Mouse (Mus musculus): Measurements from ENCODE around the gene Cntn1.

DNA sequence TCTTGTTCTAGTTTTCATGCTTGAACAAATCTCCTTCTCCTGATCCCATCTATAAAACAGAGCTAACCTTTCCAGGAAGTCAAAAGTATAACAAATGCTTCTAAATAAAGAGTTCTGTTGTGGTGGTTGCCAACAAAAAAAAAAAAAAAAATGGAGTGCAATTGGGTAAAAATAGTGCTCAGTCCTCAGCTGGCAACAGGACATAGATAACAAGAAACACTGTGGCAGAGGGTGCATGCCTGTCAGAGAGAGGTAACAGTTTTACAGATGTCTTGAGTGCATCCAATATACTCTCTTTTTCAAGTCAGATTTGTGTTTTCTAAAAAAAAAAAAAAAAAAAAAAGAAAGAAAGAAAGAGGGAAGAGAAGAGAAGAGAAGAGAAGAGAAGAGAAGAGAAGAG, 313.6 kb downstream of the Cntn1 start:
- TF ChIP-seq POLR2A (IDR thresholded peaks at IDR 0.05; ENCODE audit: borderline replicate concordance, low read depth, low read length), result no peak
- TF ChIP-seq CTCF (IDR thresholded peaks at IDR 0.05; ENCODE audit: low read depth, low read length), result no peak
